Mouse (Mus musculus) heart, embryonic 14.5 days (tissue): ENCODE data around the gene Pam. TPM values are rescaled to one million over a fixed set of nuclear protein-coding genes. Genes with fewer than 3 reads are reported as not detected.

ENCODE experiments used
- ATAC-seq: fragments of 200-750 bp; cut with Nextera tagmentation; 2 replicates; pipeline ENCODE4 v1.8.0; 2017; ENCODE audit warnings: low read depth, moderate TSS enrichment; ENCODE audit not compliant: insufficient number of reproducible peaks, insufficient read depth, low FRiP score
- H3K27ac ChIP-seq, 2 experiments: fragments of 200-500 bp in 1 of 2; fragments of 300-500 bp in 1 of 2; sonication (generic) in 1 of 2; replicated peaks in 1 of 2; 2 replicates each; pipeline ENCODE4 v1.5.1; 2012 to 2014; ENCODE audit warnings: low read depth in 2 of 2, low read length in 2 of 2, control low read depth in 1 of 2, mild to moderate bottlenecking in 1 of 2, mixed read lengths in 1 of 2; ENCODE audit not compliant: control insufficient read depth in 1 of 2, insufficient read depth in 1 of 2
- H3K27me3 ChIP-seq: fragments of 300-500 bp; sonication (generic); 2 replicates; pipeline ENCODE4 v1.6.1; 2014; ENCODE audit warnings: mild to moderate bottlenecking, low read length, control low read depth; ENCODE audit not compliant: control insufficient read depth, insufficient read depth
- H3K36me3 ChIP-seq: fragments of 300-500 bp; sonication (generic); 2 replicates; pipeline ENCODE4 v1.6.1; 2014; ENCODE audit warnings: mild to moderate bottlenecking, control low read depth, low read length, mixed read lengths; ENCODE audit not compliant: control insufficient read depth, insufficient read depth
- H3K4me1 ChIP-seq, 2 experiments: fragments of 200-500 bp in 1 of 2; fragments of 300-500 bp in 1 of 2; sonication (generic) in 1 of 2; 2 replicates each; pipeline ENCODE4 v1.6.1; 2012 to 2014; ENCODE audit warnings: low read length in 2 of 2, control low read depth in 1 of 2, mixed read lengths in 1 of 2; ENCODE audit not compliant: control insufficient read depth in 2 of 2, insufficient read depth in 2 of 2
- H3K4me2 ChIP-seq: fragments of 300-500 bp; sonication (generic); 2 replicates; pipeline ENCODE4 v1.6.1; 2014; ENCODE audit warnings: mild to moderate bottlenecking, low read length
- H3K4me3 ChIP-seq, 2 experiments: fragments of 200-500 bp in 1 of 2; fragments of 300-500 bp in 1 of 2; sonication (generic) in 1 of 2; 2 replicates each; pipeline ENCODE4 v1.5.1; 2012 to 2014; ENCODE audit warnings: low read length in 2 of 2, mild to moderate bottlenecking in 2 of 2, control low read depth in 1 of 2, low read depth in 1 of 2, moderate library complexity in 1 of 2; ENCODE audit not compliant: control insufficient read depth in 1 of 2, insufficient read depth in 1 of 2
- H3K9ac ChIP-seq: fragments of 300-500 bp; sonication (generic); 2 replicates; pipeline ENCODE4 v1.6.1; 2014; ENCODE audit warnings: mild to moderate bottlenecking, low read length
- H3K9me3 ChIP-seq: fragments of 300-500 bp; sonication (generic); 2 replicates; pipeline ENCODE4 v1.6.1; 2016; ENCODE audit warnings: low read length, control low read depth; ENCODE audit not compliant: control insufficient read depth
- WGBS: fragments of 180-500 bp; shearing (Covaris S2); extraction: QIAGEN DNeasy Blood & Tissue Kit; methylation state at CpG from one replicate; pipeline ENCODE4 v1.1.7; 2014; 5-methylcytosine and 5-hydroxymethylcytosine counted together
- polyA plus RNA-seq: library from polyadenylated mRNA; unstranded; fragments of >200 nt; fragmentation: Nextera tagmentation; extraction: Ambion mirVana; gene quantifications from 2 replicates; pipeline ENCODE4 v1.2.1, GENCODE M21; 2014

Pam gene
- polyA plus RNA-seq, 1 experiment from 2014 or later = 671 TPM

DNA sequence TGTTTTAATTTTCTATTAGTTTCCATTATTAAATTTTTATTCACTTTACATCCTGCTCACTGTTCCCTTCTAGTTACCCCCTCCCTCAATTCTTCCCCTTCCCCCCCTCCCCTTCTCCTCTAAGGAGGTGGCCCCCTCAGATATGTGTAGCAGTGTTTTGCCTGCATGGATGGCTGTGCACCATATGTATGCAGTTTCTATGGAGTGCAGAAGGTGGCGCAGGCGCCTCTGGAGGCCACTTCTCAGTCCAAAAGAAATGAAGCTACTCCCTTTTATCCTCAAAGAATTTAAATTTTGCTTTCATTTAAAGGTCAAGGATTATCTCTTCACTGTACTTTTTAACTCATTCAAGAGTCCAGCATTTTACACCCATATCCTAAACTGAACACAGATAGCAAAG lies 42.0 kb downstream of the Pam start:
- no peak overlapping the region for H3K9ac ChIP-seq
- 95% methylated on average over 2 of the region's 2 CpGs for WGBS
- H3K36me3 ChIP-seq = no peaks in the 10 kb centered on the region
- no peak for ATAC-seq
- no peak overlapping the region for H3K4me2 ChIP-seq
- H3K4me1 ChIP-seq = peaks cover 4 to 12% of the 10 kb centered on the region in 2 experiments; a peak in 2 of 4 replicates
- no peaks in the 10 kb centered on the region for H3K27me3 ChIP-seq
- no peak overlapping the region for H3K4me3 ChIP-seq
- no peaks in the 10 kb centered on the region for H3K9me3 ChIP-seq
- no peak overlapping the region for H3K27ac ChIP-seq

DNA sequence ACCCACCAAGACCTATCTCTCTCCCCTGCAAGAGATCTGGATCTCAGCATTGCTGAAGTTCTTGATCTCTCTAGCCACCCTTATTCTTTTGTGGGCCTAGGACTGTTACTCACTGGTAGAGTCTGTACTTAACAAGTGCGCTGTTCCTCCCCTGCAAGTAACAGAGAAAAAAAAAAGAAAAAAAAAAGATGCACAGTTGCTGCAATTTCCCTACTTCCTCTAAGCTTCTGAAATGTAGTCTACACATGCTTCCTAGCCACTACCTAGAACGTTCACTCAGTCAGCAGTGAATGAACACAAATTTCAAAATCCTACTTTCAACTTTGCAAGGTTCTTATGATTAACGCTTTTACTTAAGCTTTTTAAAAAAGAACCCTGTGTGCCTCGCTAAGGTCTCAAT lies 42.7 kb downstream of the Pam start:
- ATAC-seq = no peak
- Histone ChIP-seq H3K9me3 (no peaks in the 10 kb centered on the region), H3K4me1 (peaks cover 5 to 19% of the 10 kb centered on the region in 2 experiments), H3K27me3 (no peaks in the 10 kb centered on the region), H3K9ac (no peak overlapping the region), H3K4me3 (no peak overlapping the region), H3K4me2 (no peak overlapping the region), H3K27ac (no peak overlapping the region), H3K36me3 (no peaks in the 10 kb centered on the region)
- WGBS = 93% methylated on average over 4 of the region's 4 CpGs

DNA sequence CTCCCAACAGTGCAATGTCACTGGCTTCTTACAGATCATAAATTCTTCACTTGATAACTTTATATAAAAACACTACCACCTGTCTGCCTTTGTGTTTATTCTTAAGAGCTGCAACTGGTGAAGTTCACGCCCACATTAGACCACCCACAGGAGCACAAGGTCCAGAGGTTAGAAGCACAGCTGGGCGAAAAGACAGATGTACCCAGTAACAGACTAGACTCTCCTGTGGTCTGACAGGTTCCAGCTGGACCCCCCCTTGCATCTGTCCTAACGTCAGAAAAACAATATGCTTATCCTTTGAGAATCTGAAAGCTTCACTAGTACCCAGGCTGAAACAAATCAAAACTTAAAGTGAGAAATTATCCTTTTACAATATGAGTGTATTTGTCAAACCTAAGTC lies 44.4 kb downstream of the Pam start:
- H3K4me2 ChIP-seq = no peak overlapping the region
- H3K9me3 ChIP-seq = no peaks in the 10 kb centered on the region
- peaks cover 7 to 19% of the 10 kb centered on the region in 2 experiments for H3K4me1 ChIP-seq
- H3K9ac ChIP-seq = no peak overlapping the region
- no peaks in the 10 kb centered on the region for H3K36me3 ChIP-seq
- no peaks in the 10 kb centered on the region for H3K27me3 ChIP-seq
- H3K4me3 ChIP-seq = no peak overlapping the region
- WGBS = 68% methylated on average over 3 of the region's 3 CpGs
- H3K27ac ChIP-seq = no peak overlapping the region
- ATAC-seq = no peak

DNA sequence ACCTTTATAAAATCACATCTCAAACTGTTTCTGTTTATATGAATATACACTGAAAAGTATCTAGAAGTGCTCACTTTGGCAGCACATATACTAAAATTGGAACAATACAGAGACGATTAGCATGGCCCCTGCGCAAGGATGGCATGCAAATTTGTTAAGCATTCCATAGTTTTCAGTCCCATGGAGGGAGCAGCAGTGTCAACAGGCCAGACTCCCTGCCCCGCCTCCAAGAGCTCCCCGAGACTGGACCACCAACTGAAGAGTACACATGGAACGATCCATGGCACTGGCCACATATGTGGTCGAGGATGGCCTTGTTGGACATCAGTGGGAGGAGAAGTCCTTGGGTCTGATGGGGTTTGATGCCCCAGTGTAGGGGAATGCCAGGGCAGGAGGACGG lies 45.7 kb downstream of the Pam start:
- Histone ChIP-seq H3K27me3 (no peaks in the 10 kb centered on the region), H3K4me3 (no peak overlapping the region), H3K9me3 (no peaks in the 10 kb centered on the region), H3K4me1 (peaks cover 3 to 10% of the 10 kb centered on the region in 2 experiments), H3K36me3 (no peaks in the 10 kb centered on the region), H3K9ac (no peak overlapping the region), H3K27ac (no peak overlapping the region), H3K4me2 (no peak overlapping the region)
- 93% methylated on average over 7 of the region's 7 CpGs for WGBS
- ATAC-seq = no peak

DNA sequence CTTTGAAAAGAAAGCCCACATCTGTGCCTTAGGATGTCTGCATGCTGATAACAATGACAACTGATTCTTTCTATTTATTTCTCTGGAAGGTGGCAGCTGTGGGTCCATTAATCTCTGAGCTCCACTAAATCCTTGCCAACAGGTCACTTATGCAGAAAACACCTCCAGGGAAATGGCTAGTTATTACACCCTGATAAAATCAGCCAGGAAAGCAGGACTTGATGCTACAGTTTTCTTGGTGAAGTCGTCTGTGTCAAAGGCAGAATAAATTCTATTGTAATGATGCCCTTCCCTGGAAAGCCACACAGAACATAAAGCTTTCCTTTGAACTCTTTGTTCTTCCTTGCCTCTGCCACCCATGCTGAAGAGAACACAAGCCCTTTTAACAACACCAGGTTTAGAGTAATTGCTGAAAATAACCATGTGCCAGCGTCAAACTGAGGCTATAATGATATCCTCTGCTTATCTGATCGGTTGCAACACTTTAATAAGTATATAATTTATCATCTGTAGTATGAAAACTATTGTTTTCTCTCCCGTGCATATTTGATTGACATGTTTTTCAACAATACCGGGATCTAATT lies 47.1 kb downstream of the Pam start:
- H3K4me3 ChIP-seq = no peak overlapping the region
- WGBS = 63% methylated on average over 5 of the region's 5 CpGs
- no peak overlapping the region for H3K27ac ChIP-seq

DNA sequence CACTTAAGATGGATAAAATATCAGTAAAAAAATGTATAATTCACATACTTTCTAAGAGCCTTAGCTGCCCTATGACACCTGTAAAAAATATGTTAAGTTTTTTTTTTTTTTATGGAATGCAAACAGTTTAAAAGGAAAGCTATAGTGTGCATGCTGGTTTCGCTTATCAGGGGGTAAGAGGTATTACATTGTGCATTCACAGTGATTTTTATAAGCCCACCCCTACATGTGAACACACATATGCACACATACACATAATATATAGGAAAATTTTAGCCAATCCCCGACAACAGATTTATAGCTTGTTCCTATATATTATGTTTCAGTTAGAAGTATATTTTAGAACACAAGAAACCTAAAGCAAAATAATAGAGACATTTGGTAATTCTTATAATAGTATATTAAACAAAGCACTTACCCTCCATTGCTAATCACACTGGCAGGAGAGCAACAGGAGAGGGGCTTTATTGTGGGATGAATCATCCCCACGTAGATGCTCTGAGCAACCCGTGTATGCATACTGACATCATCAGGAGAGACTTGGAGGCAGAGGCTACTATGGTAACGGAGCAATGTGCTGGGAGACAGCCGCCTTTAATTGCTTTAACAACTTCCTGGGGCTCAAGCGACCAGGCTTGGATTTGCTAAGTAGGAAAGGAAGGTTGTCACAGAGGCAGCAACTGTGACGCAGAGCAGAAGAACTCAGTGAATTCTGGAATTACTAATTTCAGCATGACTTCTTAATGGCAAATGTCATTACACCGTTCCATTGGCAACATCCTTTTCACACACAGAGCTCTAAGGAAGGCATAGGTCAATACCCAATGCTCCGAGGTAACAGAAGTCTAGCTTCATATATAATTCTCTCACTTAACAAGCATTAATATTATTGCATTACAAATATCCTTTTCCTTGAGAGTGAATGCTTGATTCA lies 47.9 kb downstream of the Pam start:
- Histone ChIP-seq H3K36me3 (no peaks in the 10 kb centered on the region), H3K27ac (no peak overlapping the region)

More for the DNA sequence above, 47.1 kb downstream of the Pam start:
- Histone ChIP-seq H3K27me3 (no peaks in the 10 kb centered on the region), H3K4me2 (no peak overlapping the region), H3K36me3 (no peaks in the 10 kb centered on the region), H3K9me3 (no peaks in the 10 kb centered on the region), H3K4me1 (peaks cover 3 to 10% of the 10 kb centered on the region in 2 experiments), H3K9ac (no peak overlapping the region)
- no peak for ATAC-seq

DNA sequence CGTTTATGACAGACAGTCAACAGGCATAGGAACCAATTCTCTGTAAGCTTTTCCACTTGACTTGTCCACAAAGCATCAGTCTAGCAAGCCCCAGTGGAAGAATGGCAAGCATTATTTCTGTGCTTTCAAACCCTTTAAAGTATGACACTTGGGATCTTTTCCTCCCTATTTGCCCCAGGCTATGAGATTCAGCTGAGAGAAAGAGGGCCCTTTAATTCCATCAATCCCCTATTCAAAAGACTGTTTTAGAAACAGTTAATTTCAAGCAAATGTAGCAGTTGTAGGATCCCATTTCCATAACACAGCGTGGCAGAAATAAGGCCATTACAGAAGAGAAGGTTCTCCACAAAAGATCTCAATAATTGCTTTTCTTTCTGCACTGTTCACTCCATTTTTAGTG lies 53.0 kb downstream of the Pam start:
- 71% methylated on average over 2 of the region's 2 CpGs for WGBS
- no peaks in the 10 kb centered on the region for H3K9me3 ChIP-seq
- no peak overlapping the region for H3K9ac ChIP-seq
- ATAC-seq = no peak
- H3K27ac ChIP-seq = no peak overlapping the region
- no peak overlapping the region for H3K4me3 ChIP-seq
- H3K27me3 ChIP-seq = no peaks in the 10 kb centered on the region
- H3K4me2 ChIP-seq = no peak overlapping the region
- H3K36me3 ChIP-seq = no peaks in the 10 kb centered on the region
- H3K4me1 ChIP-seq = no peaks in the 10 kb centered on the region

More for the DNA sequence above, 47.9 kb downstream of the Pam start:
- no peak; the same call in 1 of the 2 replicates for ATAC-seq
- Histone ChIP-seq H3K4me2 (no peak overlapping the region), H3K4me3 (no peak overlapping the region), H3K9ac (no peak overlapping the region), H3K4me1 (peaks cover 3 to 10% of the 10 kb centered on the region in 2 experiments), H3K9me3 (no peaks in the 10 kb centered on the region), H3K27me3 (no peaks in the 10 kb centered on the region)
- 36% methylated on average over 10 of the region's 10 CpGs for WGBS
